Mouse (Mus musculus): ENCODE results near the gene Vmn2r45.
"Not testable (repeated sequence)": the region's sequence is repeated elsewhere in the genome, so short reads cannot be mapped to it uniquely, and the experiment has no call there.

Vmn2r45 gene

GRCm38 (mm10) chr7:8488975-8489374 lies at the start of gene Vmn2r45:
Vmn2r45 (minus strand) TSS chr7:8489075.
- not testable (repeated sequence) for DNase-seq (ENCODE audit: extremely low read depth, insufficient read length, low spot score)
